Comparison of ENCODE assay signal across 18 mouse cellular contexts in the genomic region with DNA sequence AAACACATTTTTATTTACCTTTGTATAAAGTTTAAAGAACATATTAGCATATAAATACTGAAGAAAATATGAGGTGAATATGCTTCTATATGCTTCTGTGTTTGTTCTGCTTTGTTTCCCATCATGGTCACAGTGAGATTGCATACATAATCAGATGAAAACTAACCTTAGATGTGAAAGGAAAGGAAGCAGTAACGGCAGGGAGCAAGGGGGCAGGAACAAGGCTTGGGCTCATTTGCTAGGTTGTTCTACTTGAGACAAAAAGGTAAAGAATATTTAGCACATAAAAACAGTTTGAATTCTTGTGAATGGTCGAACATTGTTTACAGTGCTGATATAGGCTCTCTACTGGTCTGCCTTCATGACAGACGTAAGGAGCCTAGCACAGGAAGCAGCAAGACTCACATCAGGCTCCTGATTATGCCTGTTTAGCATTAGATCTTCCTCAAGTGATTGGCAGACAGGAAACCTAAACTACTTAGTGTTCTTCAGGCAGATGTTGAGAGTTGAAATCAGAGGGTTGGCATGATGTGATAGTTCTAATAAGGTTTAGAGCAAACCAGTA.
A peak's percentile ranks its signal among the peaks of the same experiment; 100 is the strongest.
DNase-seq lines count a peak whose midpoint lies in the region; ATAC-seq and TF ChIP-seq lines count a peak whose summit lies in the region.
"Had no signal": no experiment of that assay in that cellular context is flagged by ENCODE, and none has a peak within 500 bp of the region (broad histone marks: within the 10 kb centered on the region; RNA-seq: fewer than 3 reads in every experiment).

No protein-coding gene starts in this region.

- H3K4me3 ChIP-seq in embryonic facial prominence, embryonic 10.5 days, result no peak overlapping the region
- H3K4me3 ChIP-seq in embryonic facial prominence, embryonic 13.5 days, result no peak overlapping the region
- no peak overlapping the region for H3K4me3 ChIP-seq in hindbrain, embryonic 12.5 days
- no peak overlapping the region for H3K4me3 ChIP-seq in midbrain, embryonic 11.5 days (ENCODE audit: low read depth, low read length)
- no peak overlapping the region for H3K4me3 ChIP-seq in kidney, adult 2 months (ENCODE audit: insufficient read depth, low read depth, low read length)
- H3K4me3 ChIP-seq: erythroblast, embryonic 14.5 days; intestine, embryonic 15.5 days; layer of hippocampus, adult 2 months; left cerebral cortex, adult 2 months; limb, embryonic 15.5 days had no signal

- WGBS in embryonic facial prominence, embryonic 10.5 days, result 35% methylated on average over 3 of the region's 3 CpGs
- 20% methylated on average over 3 of the region's 3 CpGs for WGBS in embryonic facial prominence, embryonic 13.5 days
- WGBS in hindbrain, embryonic 12.5 days, result 42% methylated on average over 3 of the region's 3 CpGs
- WGBS in midbrain, embryonic 11.5 days, result 37% methylated on average over 3 of the region's 3 CpGs
- WGBS in kidney, adult 2 months, result 55% methylated on average over 3 of the region's 3 CpGs

- no peaks in the 10 kb centered on the region for H3K9me3 ChIP-seq in embryonic facial prominence, embryonic 10.5 days
- H3K9me3 ChIP-seq in embryonic facial prominence, embryonic 13.5 days, result no peaks in the 10 kb centered on the region
- no peaks in the 10 kb centered on the region for H3K9me3 ChIP-seq in hindbrain, embryonic 12.5 days (replicated peaks)
- no peaks in the 10 kb centered on the region for H3K9me3 ChIP-seq in midbrain, embryonic 11.5 days (ENCODE audit: control insufficient read depth, low read length)
- H3K9me3 ChIP-seq: intestine, embryonic 15.5 days; limb, embryonic 15.5 days had no signal

- H3K4me2 ChIP-seq in embryonic facial prominence, embryonic 13.5 days, result no peak overlapping the region
- H3K4me2 ChIP-seq in hindbrain, embryonic 12.5 days (replicated peaks), result no peak overlapping the region
- H3K4me2 ChIP-seq in midbrain, embryonic 11.5 days, result no peak overlapping the region
- H3K4me2 ChIP-seq: intestine, embryonic 15.5 days; limb, embryonic 15.5 days had no signal

- H3K36me3 ChIP-seq in embryonic facial prominence, embryonic 10.5 days (replicated peaks), result no peaks in the 10 kb centered on the region
- H3K36me3 ChIP-seq in embryonic facial prominence, embryonic 13.5 days, result no peaks in the 10 kb centered on the region
- H3K36me3 ChIP-seq in hindbrain, embryonic 12.5 days, result no peaks in the 10 kb centered on the region
- no peaks in the 10 kb centered on the region for H3K36me3 ChIP-seq in midbrain, embryonic 11.5 days (ENCODE audit: control insufficient read depth, insufficient read depth, low read length)
- H3K36me3 ChIP-seq in kidney, adult 2 months (ENCODE audit: control insufficient read depth, insufficient read depth, low read length), result no peaks in the 10 kb centered on the region
- H3K36me3 ChIP-seq: intestine, embryonic 15.5 days; limb, embryonic 15.5 days had no signal

- peaks cover 6% of the 10 kb centered on the region; the same call in 1 of the 2 replicates for H3K4me1 ChIP-seq in embryonic facial prominence, embryonic 10.5 days
- H3K4me1 ChIP-seq in embryonic facial prominence, embryonic 13.5 days, result peaks cover 4% of the 10 kb centered on the region; the same call in 1 of the 2 replicates
- H3K4me1 ChIP-seq in hindbrain, embryonic 12.5 days, result no peaks in the 10 kb centered on the region
- H3K4me1 ChIP-seq in midbrain, embryonic 11.5 days (ENCODE audit: control insufficient read depth, insufficient read depth, low read length), result no peaks in the 10 kb centered on the region
- H3K4me1 ChIP-seq in kidney, adult 2 months (ENCODE audit: control insufficient read depth, insufficient read depth, low read length), result no peaks in the 10 kb centered on the region
- H3K4me1 ChIP-seq: intestine, embryonic 15.5 days; limb, embryonic 15.5 days had no signal

- H3K27ac ChIP-seq in embryonic facial prominence, embryonic 10.5 days (replicated peaks), result peak overlapping the region; percentile 57
- H3K27ac ChIP-seq in embryonic facial prominence, embryonic 13.5 days, result 0 out of 2 replicates have a peak overlapping the region, but pooled peaks have one; percentile 22
- peak overlapping the region; percentile 55; the same call in 1 of the 2 replicates for H3K27ac ChIP-seq in hindbrain, embryonic 12.5 days
- H3K27ac ChIP-seq in midbrain, embryonic 11.5 days (ENCODE audit: low read depth, low read length), result no peak overlapping the region
- H3K27ac ChIP-seq in kidney, adult 2 months (ENCODE audit: insufficient read depth, low read depth, low read length), result no peak overlapping the region
- H3K27ac ChIP-seq: intestine, embryonic 15.5 days; kidney, postnatal 0 days; layer of hippocampus, adult 2 months; left cerebral cortex, adult 2 months; limb, embryonic 15.5 days; macrophage had no signal

- no peak for DNase-seq in embryonic facial prominence, embryonic 10.5 days (ENCODE audit: low spot score)
- peak; percentile 91 for DNase-seq in midbrain, embryonic 11.5 days (ENCODE audit: low spot score, missing footprints)
- no peak for DNase-seq in lung, postnatal 14 days
- DNase-seq in kidney, adult 2 months, result no peak
- DNase-seq in adrenal gland, postnatal 25 days, result no peak
- DNase-seq in thymus, postnatal 14 days, result no peak
- DNase-seq: cerebellum, adult 11-12 months; lung, adult 2 months; thymus, adult 2 months had no signal

- no peak for ATAC-seq in embryonic facial prominence, embryonic 13.5 days (ENCODE audit: insufficient number of reproducible peaks, insufficient read depth, low FRiP score, low TSS enrichment, low read depth)
- peak; percentile 66 for ATAC-seq in hindbrain, embryonic 12.5 days (ENCODE audit: low FRiP score)
- ATAC-seq in midbrain, embryonic 11.5 days (ENCODE audit: low FRiP score), result peak; percentile 59

- TF ChIP-seq CTCF in kidney, adult 2 months (conservative IDR thresholded peaks at IDR 0.05; ENCODE audit: insufficient read depth, insufficient read length, low read depth, low read length), result no peak

- no peak overlapping the region for H3K9ac ChIP-seq in embryonic facial prominence, embryonic 13.5 days
- no peak overlapping the region for H3K9ac ChIP-seq in hindbrain, embryonic 12.5 days
- H3K9ac ChIP-seq in midbrain, embryonic 11.5 days (ENCODE audit: low read length), result no peak overlapping the region
- H3K9ac ChIP-seq: intestine, embryonic 15.5 days; limb, embryonic 15.5 days had no signal

- no peaks in the 10 kb centered on the region for H3K27me3 ChIP-seq in embryonic facial prominence, embryonic 10.5 days (replicated peaks; ENCODE audit: low read depth, poor library complexity, severe bottlenecking)
- H3K27me3 ChIP-seq in embryonic facial prominence, embryonic 13.5 days, result no peaks in the 10 kb centered on the region
- H3K27me3 ChIP-seq in hindbrain, embryonic 12.5 days, result no peaks in the 10 kb centered on the region
- H3K27me3 ChIP-seq in midbrain, embryonic 11.5 days (ENCODE audit: control insufficient read depth, insufficient read depth, low read length), result no peaks in the 10 kb centered on the region
- no peaks in the 10 kb centered on the region for H3K27me3 ChIP-seq in kidney, adult 2 months (replicated peaks; ENCODE audit: control insufficient read depth, insufficient read depth, low read length)
- H3K27me3 ChIP-seq: intestine, embryonic 15.5 days; limb, embryonic 15.5 days had no signal

- no peak for TF ChIP-seq POLR2A in kidney, adult 2 months (IDR thresholded peaks at IDR 0.05; ENCODE audit: low read depth, low read length)

Comparison
In these comparisons a context has a peak if more than half of its experiments do, and no peak if none do; other contexts are left out.
1. H3K27ac ChIP-seq: peak in embryonic facial prominence, embryonic 10.5 days (single experiment), embryonic facial prominence, embryonic 13.5 days (single experiment) and hindbrain, embryonic 12.5 days (single experiment); none in midbrain, embryonic 11.5 days (single experiment) and kidney, adult 2 months (single experiment).